Mouse (Mus musculus) MEL (cell line): ENCODE measurements around the gene Pkd2l1.
A peak's percentile ranks its signal among the peaks of the same experiment; 100 is the strongest.

Experiments
- CTCF ChIP-seq, 3 experiments: IDR thresholded peaks in 2 of 3; conservative IDR thresholded peaks in 1 of 3; 2 replicates each; pipeline ENCODE4 v1.5.1; 2011 to 2012; ENCODE audit warnings: low read length in 3 of 3, low read depth in 2 of 3, mild to moderate bottlenecking in 2 of 3, improper control_type of control experiment in 1 of 3, inconsistent platforms in 1 of 3, mixed read lengths in 1 of 3, moderate library complexity in 1 of 3; ENCODE audit not compliant: control insufficient read depth in 1 of 3, insufficient read depth in 1 of 3, poor library complexity in 1 of 3, severe bottlenecking in 1 of 3
- E2F4 ChIP-seq: IDR thresholded peaks from 2 replicates; pipeline ENCODE4 v1.6.1; 2011; ENCODE audit warnings: low read depth, low read length, improper control_type of control experiment, borderline replicate concordance
- GABPA ChIP-seq: IDR thresholded peaks from 2 replicates; pipeline ENCODE4 v1.6.1; 2012; ENCODE audit warnings: low read depth, mild to moderate bottlenecking, inconsistent platforms, low read length, improper control_type of control experiment, moderate library complexity
- GATA1 ChIP-seq: IDR thresholded peaks from 2 replicates; pipeline ENCODE4 v1.6.1; 2011; ENCODE audit warnings: low read depth, low read length, improper control_type of control experiment
- MAX ChIP-seq: IDR thresholded peaks from 2 replicates; pipeline ENCODE4 v1.6.1; 2011; ENCODE audit warnings: low read length, improper control_type of control experiment
- MEF2A ChIP-seq: IDR thresholded peaks from 2 replicates; pipeline ENCODE4 v1.6.1; 2014; ENCODE audit warnings: low read depth, mild to moderate bottlenecking, inconsistent platforms, low read length, improper control_type of control experiment; ENCODE audit not compliant: poor library complexity, insufficient replicate concordance, severe bottlenecking; ENCODE audit errors: extremely low read depth
- MXI1 ChIP-seq: IDR thresholded peaks from 2 replicates; pipeline ENCODE4 v1.6.1; 2011; ENCODE audit warnings: mild to moderate bottlenecking, low read depth, low read length, improper control_type of control experiment
- POLR2A ChIP-seq, 2 experiments: IDR thresholded peaks; 2 replicates each; pipeline ENCODE4 v1.6.1; 2011 to 2012; ENCODE audit warnings: low read length in 2 of 2, mild to moderate bottlenecking in 2 of 2, control low read depth in 1 of 2, improper control_type of control experiment in 1 of 2, low read depth in 1 of 2, moderate library complexity in 1 of 2; ENCODE audit not compliant: control insufficient read depth in 1 of 2, insufficient read depth in 1 of 2, poor library complexity in 1 of 2
- RAD21 ChIP-seq: IDR thresholded peaks from 2 replicates; pipeline ENCODE4 v1.6.1; 2011; ENCODE audit warnings: mild to moderate bottlenecking, low read depth, low read length, improper control_type of control experiment
- TAL1 ChIP-seq: IDR thresholded peaks from 2 replicates; pipeline ENCODE4 v1.6.1; 2012; ENCODE audit warnings: mild to moderate bottlenecking, inconsistent platforms, low read length, moderate library complexity, mixed read lengths
- TCF12 ChIP-seq: IDR thresholded peaks from 2 replicates; pipeline ENCODE4 v1.6.1; 2014; ENCODE audit warnings: low read depth, mild to moderate bottlenecking, inconsistent platforms, low read length, improper control_type of control experiment, moderate library complexity
- USF1 ChIP-seq: IDR thresholded peaks from 2 replicates; pipeline ENCODE4 v1.6.1; 2014; ENCODE audit warnings: low read depth, mild to moderate bottlenecking, inconsistent platforms, low read length, improper control_type of control experiment, moderate library complexity
- USF2 ChIP-seq, 2 experiments: IDR thresholded peaks; 2 replicates each; pipeline ENCODE4 v1.6.1; 2011 to 2012; ENCODE audit warnings: improper control_type of control experiment in 2 of 2, low read length in 2 of 2, borderline replicate concordance in 1 of 2, inconsistent platforms in 1 of 2, low read depth in 1 of 2, mild to moderate bottlenecking in 1 of 2; ENCODE audit not compliant: insufficient read depth in 1 of 2

- no peak for TF ChIP-seq POLR2A (IDR thresholded peaks at IDR 0.05; ENCODE audit: control insufficient read depth in 1 of 2, insufficient read depth in 1 of 2, low read depth in 1 of 2, low read length in 2 of 2, poor library complexity in 1 of 2)
- peak; percentile 67 to 89 (median 73) for TF ChIP-seq CTCF (IDR thresholded peaks at IDR 0.05 in 2 of 3, conservative IDR thresholded peaks at IDR 0.05 in 1 of 3; ENCODE audit: control insufficient read depth in 1 of 3, insufficient read depth in 1 of 3, low read depth in 2 of 3, low read length in 3 of 3, poor library complexity in 1 of 3, severe bottlenecking in 1 of 3)
- no peak for TF ChIP-seq TAL1
- TF ChIP-seq GABPA = no peak
- TF ChIP-seq TCF12 = no peak
- no peak for TF ChIP-seq GATA1
- no peak for TF ChIP-seq E2F4
- TF ChIP-seq RAD21 = peak; percentile 66
- TF ChIP-seq USF2 (IDR thresholded peaks at IDR 0.05; ENCODE audit: borderline replicate concordance in 1 of 2, insufficient read depth in 1 of 2, low read depth in 1 of 2, low read length in 2 of 2) = no peak
- no peak for TF ChIP-seq MAX
- no peak for TF ChIP-seq MXI1
- no peak for TF ChIP-seq USF1
- no peak for TF ChIP-seq MEF2A
Observed at GRCm38 (mm10) chr19:44198964-44199363, 6.7 kb upstream of the Pkd2l1 start.
